Mouse (Mus musculus): ENCODE results near the gene Ivd.

DNA sequence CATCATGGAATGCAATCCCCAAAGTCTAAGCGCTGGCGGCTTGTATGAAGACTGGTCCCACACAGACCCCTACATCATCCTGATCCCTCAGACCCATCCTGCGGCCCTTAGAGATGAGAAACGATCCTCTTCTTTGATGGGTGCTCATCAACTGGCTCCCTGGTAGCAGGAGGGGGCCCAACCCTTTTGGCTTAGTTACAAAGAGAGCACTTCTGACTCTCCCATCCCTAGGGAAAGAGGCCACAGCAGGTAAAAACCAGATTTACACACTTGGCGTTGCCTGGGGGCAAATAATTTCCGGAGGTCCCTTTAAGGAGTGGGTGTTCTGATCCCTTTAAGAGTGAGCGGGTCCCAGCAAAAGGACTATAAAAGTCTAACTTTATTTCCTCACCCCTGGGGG lies 35.6 kb downstream of the Ivd start:
- TF ChIP-seq CTCF (IDR thresholded peaks at IDR 0.05; ENCODE audit: low read depth, low read length): no peak
- no peak for TF ChIP-seq POLR2AphosphoS5 (IDR thresholded peaks at IDR 0.05; ENCODE audit: insufficient replicate concordance, low read depth, low read length)
- TF ChIP-seq GATA1 (IDR thresholded peaks at IDR 0.05; ENCODE audit: borderline replicate concordance, low read length): no peak
- TF ChIP-seq GATA2 (IDR thresholded peaks at IDR 0.05; ENCODE audit: borderline replicate concordance, low read depth, low read length): no peak
- no peak for TF ChIP-seq TAL1 (conservative IDR thresholded peaks at IDR 0.05; ENCODE audit: low read depth, low read length)

All from G1E (cell line).